Mouse (Mus musculus) myocyte (in vitro differentiated cells): Measurements from ENCODE around the gene 4930469K13Rik.

ENCODE experiments used
- CEBPB ChIP-seq: IDR thresholded peaks from 2 replicates; pipeline ENCODE4 v1.6.1; 2011; ENCODE audit warnings: mild to moderate bottlenecking, moderate library complexity; ENCODE audit not compliant: poor library complexity, insufficient read depth, severe bottlenecking
- POLR2A ChIP-seq: IDR thresholded peaks from one replicate; pipeline ENCODE4 v1.6.1; 2011; ENCODE audit warnings: low read depth, mild to moderate bottlenecking, control low read depth, moderate library complexity; ENCODE audit not compliant: insufficient read length
- POLR2AphosphoS2 ChIP-seq: IDR thresholded peaks from one replicate; pipeline ENCODE4 v1.6.1; 2011; ENCODE audit warnings: low read depth, control low read depth; ENCODE audit not compliant: insufficient read length
- REST ChIP-seq: IDR thresholded peaks from one replicate; pipeline ENCODE4 v1.6.1; 2011; ENCODE audit warnings: mild to moderate bottlenecking, control low read depth, moderate library complexity; ENCODE audit not compliant: insufficient read depth, insufficient read length
- USF1 ChIP-seq: IDR thresholded peaks from one replicate; pipeline ENCODE4 v1.6.1; 2011; ENCODE audit warnings: low read depth, mild to moderate bottlenecking, control low read depth, moderate library complexity

DNA sequence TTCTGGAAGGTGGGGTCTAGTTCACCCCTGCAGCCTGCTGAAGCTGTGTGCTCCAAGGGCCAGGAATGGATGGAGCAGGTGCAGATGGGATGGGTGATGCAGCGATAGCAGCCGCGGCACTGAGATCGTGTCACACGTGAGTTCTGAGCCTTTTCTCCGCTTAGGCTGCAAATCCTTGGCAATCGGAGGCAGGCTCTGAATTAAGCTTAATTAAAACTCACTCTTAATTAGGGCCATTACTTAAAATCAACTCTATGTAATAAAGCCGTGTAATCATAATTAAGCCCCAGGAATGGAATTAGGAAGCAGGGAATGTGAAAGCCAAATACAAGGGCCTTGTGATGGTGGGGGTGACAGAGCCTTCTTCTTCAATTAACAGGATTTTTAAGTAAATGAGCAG, 40.9 kb upstream of the 4930469K13Rik start:
- no peak for TF ChIP-seq POLR2AphosphoS2
- no peak for TF ChIP-seq POLR2A
- TF ChIP-seq USF1, result no peak
- no peak for TF ChIP-seq CEBPB
- TF ChIP-seq REST, result no peak
